Mouse (Mus musculus): Measurements from ENCODE around the gene Clip2. TPM values are rescaled to one million over a fixed set of nuclear protein-coding genes. Genes with fewer than 3 reads are reported as not detected.

Clip2 gene
- total RNA-seq, 2 experiments from 2014 or later, result 15.8 to 17.6 TPM

- peak in 1 of 2 experiments; percentile 77 for DNase-seq (ENCODE audit: low spot score in 2 of 2)
Measured at GRCm38 (mm10) chr5:134530830-134531229, 21.4 kb downstream of the Clip2 start.

GRCm38 (mm10) chr5:134528488-134528887, 23.7 kb downstream of the Clip2 start:
- DNase-seq (ENCODE audit: low spot score in 2 of 2), result no peak

- no peak for DNase-seq (ENCODE audit: low spot score in 2 of 2)
Measured at GRCm38 (mm10) chr5:134525971-134526711, 26.1 kb downstream of the Clip2 start.

- DNase-seq (ENCODE audit: low spot score in 2 of 2), result no peak
Measured at GRCm38 (mm10) chr5:134523728-134524127, 28.5 kb downstream of the Clip2 start.

- DNase-seq (ENCODE audit: low spot score in 2 of 2), result no peak
Measured at GRCm38 (mm10) chr5:134522524-134522923, 29.7 kb downstream of the Clip2 start.

- DNase-seq (ENCODE audit: low spot score in 2 of 2), result no peak
Measured at GRCm38 (mm10) chr5:134521806-134522205, 30.4 kb downstream of the Clip2 start.

- DNase-seq (ENCODE audit: low spot score in 2 of 2), result no peak
Measured at GRCm38 (mm10) chr5:134521131-134521530, 31.1 kb downstream of the Clip2 start.

GRCm38 (mm10) chr5:134520120-134520519, 32.1 kb downstream of the Clip2 start:
- no peak for DNase-seq (ENCODE audit: low spot score in 2 of 2)

- DNase-seq (ENCODE audit: low spot score in 2 of 2), result no peak
Measured at GRCm38 (mm10) chr5:134519471-134519870, 32.8 kb downstream of the Clip2 start.

GRCm38 (mm10) chr5:134512086-134512485, 40.1 kb downstream of the Clip2 start:
- DNase-seq (ENCODE audit: low spot score in 2 of 2), result no peak

GRCm38 (mm10) chr5:134510266-134510665, 42.0 kb downstream of the Clip2 start:
- no peak for DNase-seq (ENCODE audit: low spot score in 2 of 2)

GRCm38 (mm10) chr5:134508965-134509364, 43.3 kb downstream of the Clip2 start:
- DNase-seq (ENCODE audit: low spot score in 2 of 2), result no peak

GRCm38 (mm10) chr5:134507859-134508399, 44.3 kb downstream of the Clip2 start:
- no peak for DNase-seq (ENCODE audit: low spot score in 2 of 2)

GRCm38 (mm10) chr5:134507307-134507706, 44.9 kb downstream of the Clip2 start:
- peak in 1 of 2 experiments; percentile 68 for DNase-seq (ENCODE audit: low spot score in 2 of 2)

- no peak for DNase-seq (ENCODE audit: low spot score in 2 of 2)
Measured at GRCm38 (mm10) chr5:134505810-134506292, 46.4 kb downstream of the Clip2 start.

GRCm38 (mm10) chr5:134502591-134502990, 49.6 kb downstream of the Clip2 start:
- no peak for DNase-seq (ENCODE audit: low spot score in 2 of 2)

GRCm38 (mm10) chr5:134501453-134501852, 50.8 kb downstream of the Clip2 start:
- no peak for DNase-seq (ENCODE audit: low spot score in 2 of 2)

- no peak for DNase-seq (ENCODE audit: low spot score in 2 of 2)
Measured at GRCm38 (mm10) chr5:134500681-134501080, 51.6 kb downstream of the Clip2 start.

GRCm38 (mm10) chr5:134500062-134500461, 52.2 kb downstream of the Clip2 start:
- no peak for DNase-seq (ENCODE audit: low spot score in 2 of 2)

- no peak for DNase-seq (ENCODE audit: low spot score in 2 of 2)
Measured at GRCm38 (mm10) chr5:134497026-134497425, 55.2 kb downstream of the Clip2 start.

- no peak for DNase-seq (ENCODE audit: low spot score in 2 of 2)
Measured at GRCm38 (mm10) chr5:134495796-134496195, 56.4 kb downstream of the Clip2 start.

GRCm38 (mm10) chr5:134494142-134494541, 58.1 kb downstream of the Clip2 start:
- peak; percentile 88 to 91 for DNase-seq (ENCODE audit: low spot score in 2 of 2)

- DNase-seq (ENCODE audit: low spot score in 2 of 2), result no peak
Measured at GRCm38 (mm10) chr5:134492956-134493355, 59.3 kb downstream of the Clip2 start.

Data from gastrocnemius, postnatal 4 days (tissue).